Mouse (Mus musculus) retina, postnatal 7 days (tissue): ENCODE results near the gene Gjb4.

Experiments
- DNase-seq: peaks from one replicate; pipeline ENCODE4 v3.0.0-alpha.2; 2012; ENCODE audit warnings: low read depth, low spot score

Gjb4 gene

DNA sequence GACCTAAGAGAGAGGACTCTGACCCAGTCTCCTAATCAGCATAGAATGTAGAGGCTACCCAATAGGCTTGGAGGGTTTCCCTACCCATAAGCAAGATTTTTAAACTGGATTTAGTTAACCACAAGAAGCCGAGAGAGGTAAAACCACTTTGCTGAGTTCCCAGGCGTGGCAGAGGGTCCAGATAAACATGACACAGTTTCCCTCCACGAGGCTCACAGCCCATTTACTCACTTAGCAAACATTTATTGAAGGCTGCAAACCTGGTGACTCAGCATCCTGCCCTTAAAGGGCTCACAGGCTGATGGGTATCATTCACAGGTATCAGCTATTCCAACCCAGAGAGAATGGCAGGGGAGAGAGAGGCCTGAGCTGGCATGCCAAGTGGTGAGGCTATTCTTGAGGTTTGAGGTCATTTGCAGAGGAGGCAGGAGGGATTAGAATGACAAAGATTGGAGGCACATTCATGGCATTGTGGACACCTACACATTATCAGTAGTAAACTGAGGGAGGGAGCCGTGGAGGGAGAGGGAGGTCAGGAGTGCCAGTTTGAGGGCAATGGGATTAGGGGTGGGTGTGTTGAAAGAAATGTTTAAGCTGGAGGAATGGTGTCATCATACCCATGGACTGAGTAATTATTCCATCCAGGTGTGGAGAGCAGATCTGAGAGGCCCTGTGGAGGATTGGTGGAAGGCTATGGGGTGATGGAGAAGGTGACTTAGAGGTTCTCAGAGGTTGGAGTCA, 4.2 kb downstream of the Gjb4 start:
- no peak for DNase-seq

GRCm38 (mm10) chr4:127345000-127345399, 8.9 kb downstream of the Gjb4 start:
- DNase-seq, result no peak

DNA sequence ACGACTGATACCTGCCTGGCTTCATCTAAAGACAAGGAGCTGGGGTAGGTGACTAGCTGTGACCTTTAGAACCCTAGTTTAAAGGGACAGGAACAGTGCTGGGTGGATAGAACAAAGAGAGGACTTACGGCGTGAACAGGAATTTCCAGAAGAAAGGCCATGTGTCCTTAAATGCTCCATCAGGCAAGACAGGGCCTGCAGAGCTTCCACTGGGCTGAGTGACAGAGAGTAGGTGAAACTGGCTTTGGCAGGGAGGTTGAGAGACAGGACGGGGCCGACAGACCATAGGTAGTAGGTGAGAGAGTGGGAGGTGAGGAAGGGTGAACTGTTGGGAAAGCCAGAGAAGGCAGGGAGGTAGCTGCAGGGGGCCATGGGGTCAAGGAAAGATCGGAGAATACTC, 12.5 kb downstream of the Gjb4 start:
- no peak for DNase-seq

DNA sequence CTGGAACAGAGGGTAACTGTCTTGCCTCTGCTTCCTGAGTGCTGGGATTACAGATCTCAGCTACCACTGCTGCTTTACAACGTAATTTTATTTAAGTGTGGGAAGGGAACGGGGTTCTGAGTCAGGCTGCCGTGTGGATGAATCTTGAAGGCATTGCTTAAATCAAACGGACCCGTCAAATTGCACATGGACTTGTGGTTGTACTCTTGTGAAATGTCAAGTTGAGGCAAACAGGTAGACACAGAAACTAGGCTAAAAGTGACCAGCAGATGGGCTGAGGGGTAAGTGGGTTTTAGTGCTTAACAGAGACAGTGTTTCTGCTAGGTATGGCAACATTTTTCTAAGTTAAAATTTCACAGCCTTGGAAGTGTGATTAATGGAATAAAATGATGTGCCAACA, 16.2 kb downstream of the Gjb4 start:
- DNase-seq, result no peak

- DNase-seq, result no peak
Measured at GRCm38 (mm10) chr4:127334870-127335504, 18.9 kb downstream of the Gjb4 start.

DNA sequence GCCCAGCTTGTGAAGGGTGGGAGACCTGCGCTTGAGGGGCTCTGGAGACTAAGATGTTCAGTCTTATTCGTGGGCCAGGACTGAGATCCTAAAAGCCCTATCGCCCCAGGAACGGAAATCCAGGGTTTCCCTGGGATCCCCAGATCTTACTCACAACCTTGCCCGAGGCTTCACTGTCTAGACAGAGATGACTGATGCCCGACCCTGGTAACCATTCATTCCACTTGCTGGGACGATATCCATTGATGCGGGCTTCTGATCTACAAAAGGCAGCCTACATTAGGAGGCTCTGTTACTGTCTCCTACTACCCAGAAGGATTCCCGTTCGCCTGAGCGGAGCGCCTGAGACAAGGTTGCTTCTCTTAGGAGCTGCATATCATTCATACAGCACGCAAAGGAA, 22.7 kb downstream of the Gjb4 start:
- no peak for DNase-seq

- no peak for DNase-seq
Measured at GRCm38 (mm10) chr4:127330181-127331100, 23.4 kb downstream of the Gjb4 start, which contains the start of gene Gjb3. Gjb3 (minus strand) TSS chr4:127330844.

GRCm38 (mm10) chr4:127329751-127330150, 24.1 kb downstream of the Gjb4 start:
- no peak for DNase-seq

DNA sequence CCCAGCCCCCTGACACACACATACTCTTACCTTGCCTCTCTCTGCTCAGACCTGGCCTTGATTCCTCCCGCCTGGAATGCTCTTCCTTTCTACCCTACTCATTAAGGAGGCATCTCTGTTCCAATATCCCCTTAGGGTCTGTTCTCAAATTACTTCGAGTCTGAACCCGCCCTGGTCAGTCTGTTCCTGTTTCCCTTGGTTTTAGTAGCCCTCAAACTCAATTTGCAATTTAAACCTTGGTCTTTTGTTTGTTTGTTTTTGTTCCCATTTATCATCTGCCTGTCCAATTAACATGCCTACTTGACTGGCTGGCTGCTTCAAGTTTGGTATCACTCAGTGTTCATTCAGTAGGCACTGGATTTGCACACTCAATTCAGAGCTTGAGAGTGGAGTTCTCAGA, 24.8 kb downstream of the Gjb4 start:
- DNase-seq, result no peak

DNA sequence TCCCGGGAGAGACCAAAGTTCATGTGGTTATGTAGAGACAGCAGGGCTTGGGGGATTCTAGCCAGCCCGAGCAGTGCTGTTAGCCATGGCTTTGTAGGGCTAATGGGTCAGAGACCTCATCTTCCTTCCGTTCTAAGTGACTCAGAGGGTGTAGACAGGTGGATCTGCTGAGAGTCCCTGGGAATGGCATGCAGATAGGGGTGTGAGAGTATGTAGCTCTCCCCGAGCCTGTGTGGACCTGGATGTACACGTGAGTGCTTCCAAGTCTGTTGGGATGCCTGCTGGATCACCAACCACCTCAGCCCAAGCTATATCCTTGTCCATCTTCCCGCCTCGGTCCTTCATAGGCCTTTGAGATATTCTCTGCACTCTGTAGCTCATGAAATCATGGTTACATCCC, 25.5 kb downstream of the Gjb4 start:
- no peak for DNase-seq

DNA sequence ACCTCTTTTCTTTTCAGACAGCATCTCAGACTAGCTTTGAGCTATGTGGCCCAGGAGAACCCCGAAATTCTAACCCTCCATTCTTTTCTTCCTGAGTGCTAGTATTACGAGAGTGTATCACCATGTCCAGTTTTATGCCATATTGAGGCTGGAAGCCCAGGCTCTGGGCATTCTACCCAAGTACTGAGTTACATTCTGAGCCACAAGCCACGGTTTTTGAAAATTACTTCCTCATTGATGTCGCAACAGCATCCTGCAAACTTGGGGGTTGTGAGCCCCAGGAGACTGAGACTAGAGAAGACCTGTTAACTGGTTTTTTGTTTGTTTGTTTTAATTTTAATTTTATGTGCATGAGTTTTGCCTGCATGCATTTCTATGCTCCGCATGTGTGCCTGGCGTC, 26.1 kb downstream of the Gjb4 start:
- DNase-seq, result no peak

GRCm38 (mm10) chr4:127327258-127327657, 26.6 kb downstream of the Gjb4 start:
- no peak for DNase-seq

GRCm38 (mm10) chr4:127325276-127325675, 28.6 kb downstream of the Gjb4 start:
- no peak for DNase-seq

GRCm38 (mm10) chr4:127324759-127325158, 29.1 kb downstream of the Gjb4 start:
- peak; percentile 81 for DNase-seq

- no peak for DNase-seq
Measured at GRCm38 (mm10) chr4:127324296-127324695, 29.6 kb downstream of the Gjb4 start.

DNA sequence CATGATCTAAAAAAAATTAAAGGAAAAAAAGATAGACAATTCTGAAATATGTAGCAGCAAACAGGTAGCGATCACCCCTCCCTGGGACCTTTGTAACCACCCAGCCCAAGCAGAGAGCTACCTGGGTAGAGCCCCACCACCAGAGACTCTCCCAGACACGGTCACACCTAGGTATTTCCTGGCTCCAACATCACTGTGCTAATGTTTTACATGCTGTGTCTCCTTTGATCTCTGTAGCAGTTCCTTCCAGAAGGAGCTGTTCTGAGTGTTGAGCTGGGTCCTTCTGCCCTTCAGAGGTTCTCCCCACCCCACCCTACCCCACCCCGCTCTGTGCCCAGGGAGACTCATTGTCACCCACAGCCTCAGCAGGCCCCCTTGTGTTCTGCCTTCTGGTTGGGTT, 30.2 kb downstream of the Gjb4 start:
- no peak for DNase-seq

DNA sequence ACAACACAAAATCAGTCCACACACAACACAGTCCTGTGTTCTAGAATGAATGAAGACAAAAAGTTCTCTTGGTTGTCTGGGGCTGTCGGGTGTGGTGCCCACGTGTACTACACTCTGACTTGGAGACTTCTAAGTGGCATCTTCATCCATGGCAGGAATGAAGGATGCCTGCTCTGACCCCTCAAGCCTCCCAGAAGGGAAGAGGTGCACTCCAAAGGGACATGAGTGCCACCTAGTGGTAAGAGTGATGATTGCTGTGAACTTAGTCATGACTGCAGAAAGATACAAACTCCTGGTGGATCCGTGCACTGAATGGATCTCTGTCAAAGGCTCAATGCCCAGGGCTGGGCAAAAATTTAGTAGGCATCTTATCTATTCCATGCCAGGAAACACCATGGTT, 34.3 kb downstream of the Gjb4 start:
- peak; percentile 75 for DNase-seq

DNA sequence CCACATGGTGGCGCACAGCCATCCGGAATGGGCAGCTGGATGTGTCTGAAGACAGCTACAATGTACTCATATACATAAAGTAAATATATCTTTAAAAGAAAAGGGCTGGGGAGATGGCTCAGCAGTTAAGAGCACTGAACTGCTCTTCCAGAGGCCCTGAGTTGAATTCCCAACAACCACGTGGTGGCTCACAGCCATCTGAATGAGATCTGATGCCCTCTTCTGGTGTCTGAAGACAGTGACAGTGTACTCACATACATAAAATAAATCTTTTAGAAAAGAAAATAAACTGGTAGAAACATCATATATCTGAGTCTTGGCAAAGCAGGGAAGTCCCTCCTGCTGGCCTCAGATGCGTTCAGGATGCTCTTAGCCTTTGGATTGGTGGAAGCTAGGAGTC, 36.7 kb downstream of the Gjb4 start:
- no peak for DNase-seq

DNA sequence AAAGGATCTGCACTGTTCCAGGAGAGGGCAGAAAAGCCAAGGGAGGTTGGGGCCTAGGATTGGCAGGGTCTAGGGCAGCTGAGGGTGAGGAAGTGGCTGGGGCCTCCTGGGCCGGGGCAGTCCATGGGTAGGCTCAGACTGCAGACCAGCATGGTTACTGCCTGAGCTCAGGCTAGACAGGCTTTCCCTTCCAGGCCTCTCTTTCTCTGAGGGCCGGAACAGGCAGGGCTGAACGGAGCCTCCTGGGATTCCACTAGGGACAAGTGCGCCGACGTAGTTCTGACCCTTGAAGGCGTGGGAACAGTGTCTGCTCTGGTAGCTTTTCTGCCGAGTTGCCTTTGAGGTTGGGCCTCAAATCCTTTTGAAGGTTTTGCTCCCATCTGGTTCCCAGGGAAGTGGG, 38.1 kb downstream of the Gjb4 start:
- no peak for DNase-seq

DNA sequence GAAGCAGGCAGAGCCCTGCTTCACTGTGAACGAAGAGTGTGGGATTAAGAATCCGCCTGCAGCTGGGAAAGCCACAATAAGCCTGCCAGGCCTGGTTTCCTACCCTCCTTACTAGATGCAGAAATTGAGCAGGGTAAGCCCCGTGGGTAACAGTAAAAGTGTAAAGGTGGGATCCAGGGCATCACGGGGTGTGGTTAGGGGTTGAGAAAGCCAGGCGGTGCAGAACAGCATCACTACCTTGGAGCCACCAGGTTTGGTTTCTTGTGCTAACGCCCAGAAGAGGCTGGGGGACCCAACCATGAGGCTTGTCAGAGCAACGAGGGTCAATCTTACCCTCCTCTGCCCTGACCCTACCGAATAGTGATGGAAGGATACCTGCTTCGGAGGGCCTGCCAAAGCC, 39.3 kb downstream of the Gjb4 start:
- DNase-seq, result no peak

DNA sequence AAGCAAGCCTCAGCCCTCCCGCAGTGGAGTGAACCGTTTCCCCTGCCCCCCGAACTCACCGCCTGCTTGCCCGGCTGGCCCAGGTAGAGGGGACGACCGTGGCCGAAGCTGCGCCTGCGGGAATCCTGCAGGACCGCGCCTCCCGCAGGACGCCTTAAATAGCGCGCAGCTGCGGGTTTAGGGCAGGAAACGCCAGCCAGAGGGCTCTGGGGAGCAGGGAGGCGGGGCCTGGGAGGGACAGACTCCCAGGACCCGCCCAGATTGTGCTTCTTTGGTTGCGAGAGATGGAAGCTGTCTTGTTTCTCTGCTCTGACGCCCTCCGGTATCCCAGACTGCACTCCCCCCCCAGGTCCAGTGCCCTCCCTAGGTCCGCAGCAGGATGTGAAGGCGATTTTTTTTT, 40.0 kb downstream of the Gjb4 start, which contains the start of gene Gja4:
Gene Gja4 (minus strand): TSS at position 179 of the 400 bp plus-strand sequence.
- DNase-seq, result peak; percentile 43

GRCm38 (mm10) chr4:127312349-127312748, 41.5 kb downstream of the Gjb4 start:
- DNase-seq, result no peak
